Mouse (Mus musculus) stomach, postnatal 0 days (tissue): ENCODE results near the gene Oscp1. TPM values are rescaled to one million over a fixed set of nuclear protein-coding genes. Genes with fewer than 3 reads are reported as not detected.

ENCODE experiments used
- ATAC-seq: fragments of 200-750 bp; cut with Nextera tagmentation; 2 replicates; pipeline ENCODE4 v1.8.0; 2017; ENCODE audit not compliant: low FRiP score, low TSS enrichment
- DNase-seq: peaks from one replicate; pipeline ENCODE4 v3.0.0-alpha.2; 2016; ENCODE audit warnings: low spot score
- H3K27ac ChIP-seq: fragments of 300-500 bp; sonication (generic); replicated peaks from 2 replicates; pipeline ENCODE4 v1.5.1; 2014; ENCODE audit warnings: mild to moderate bottlenecking, control low read depth
- H3K27me3 ChIP-seq: fragments of 300-500 bp; sonication (generic); 2 replicates; pipeline ENCODE4 v1.6.1; 2014; ENCODE audit warnings: low read length; ENCODE audit not compliant: control insufficient read depth, insufficient read depth
- H3K36me3 ChIP-seq: fragments of 300-500 bp; sonication (generic); 2 replicates; pipeline ENCODE4 v1.6.1; 2014; ENCODE audit warnings: low read length, mixed read lengths; ENCODE audit not compliant: control insufficient read depth, insufficient read depth
- H3K4me1 ChIP-seq: fragments of 300-500 bp; sonication (generic); replicated peaks from 2 replicates; pipeline ENCODE4 v1.6.1; 2014; ENCODE audit warnings: antibody characterized with exemption; ENCODE audit not compliant: control insufficient read depth, insufficient read depth
- H3K4me2 ChIP-seq: fragments of 300-500 bp; sonication (generic); replicated peaks from 2 replicates; pipeline ENCODE4 v1.6.1; 2014; ENCODE audit warnings: low read depth, mild to moderate bottlenecking, control low read depth, moderate library complexity
- H3K4me3 ChIP-seq: fragments of 300-500 bp; sonication (generic); 2 replicates; pipeline ENCODE4 v1.5.1; 2014; ENCODE audit warnings: low read depth, low read length, control low read depth
- H3K9ac ChIP-seq: fragments of 300-500 bp; sonication (generic); 2 replicates; pipeline ENCODE4 v1.6.1; 2014; ENCODE audit warnings: mild to moderate bottlenecking, low read length, control low read depth, mixed read lengths
- H3K9me3 ChIP-seq: fragments of 300-500 bp; sonication (generic); 2 replicates; pipeline ENCODE4 v1.6.1; 2016; ENCODE audit warnings: low read length; ENCODE audit not compliant: control insufficient read depth
- CTCF ChIP-seq: IDR thresholded peaks from 2 replicates; pipeline ENCODE4 v1.5.1; 2016; ENCODE audit warnings: antibody characterized with exemption, low read depth, mild to moderate bottlenecking, moderate library complexity
- EP300 ChIP-seq: optimal IDR thresholded peaks from 2 replicates; pipeline ENCODE3; 2016; ENCODE audit warnings: antibody characterized with exemption
- WGBS: fragments of 180-500 bp; shearing (Covaris S2); extraction: QIAGEN DNeasy Blood & Tissue Kit; methylation state at CpG from one replicate; pipeline ENCODE4 v1.1.7; 2014; 5-methylcytosine and 5-hydroxymethylcytosine counted together
- polyA plus RNA-seq: library from polyadenylated mRNA; unstranded; fragments of >200 nt; fragmentation: Nextera tagmentation; extraction: Ambion mirVana; gene quantifications from 2 replicates; pipeline ENCODE4 v1.2.1, GENCODE M21; 2015

The Oscp1 gene
- polyA plus RNA-seq, 1 experiment from 2014 or later = 3.6 TPM

- TF ChIP-seq EP300 (no peak), CTCF (no peak)
- DNase-seq (peak; percentile 23), ATAC-seq (peak; percentile 19; the same call in 1 of the 2 replicates)
- H3K9me3 ChIP-seq = no peaks in the 10 kb centered on the region
- peaks cover 14% of the 10 kb centered on the region; the same call in 1 of the 2 replicates for H3K36me3 ChIP-seq
- 10% methylated on average over 19 of the region's 19 CpGs for whole genome bisulfite sequencing
- peak overlapping the region; percentile 86 for H3K4me2 ChIP-seq
- no peaks in the 10 kb centered on the region for H3K27me3 ChIP-seq
- peaks cover 5% of the 10 kb centered on the region; the same call in 1 of the 2 replicates for H3K4me1 ChIP-seq
- peak overlapping the region; percentile 55 for H3K9ac ChIP-seq
- H3K4me3 ChIP-seq = peak overlapping the region; percentile 61
- peak overlapping the region; percentile 35; the same call in 1 of the 2 replicates for H3K27ac ChIP-seq
Observed at GRCm38 (mm10) chr4:126057207-126058133, 895 bp upstream of the Oscp1 start.

GRCm38 (mm10) chr4:126058997-126059362, 615 bp downstream of the Oscp1 start:
- no peaks in the 10 kb centered on the region for H3K9me3 ChIP-seq
- 35% methylated on average over 9 of the region's 9 CpGs for WGBS
- no peak overlapping the region for H3K27ac ChIP-seq
- ATAC-seq (no peak), DNase-seq (no peak)
- H3K9ac ChIP-seq = peak overlapping the region; percentile 62
- peaks cover 10% of the 10 kb centered on the region; the same call in 1 of the 2 replicates for H3K36me3 ChIP-seq
- no peaks in the 10 kb centered on the region for H3K27me3 ChIP-seq
- TF ChIP-seq EP300 = no peak
- TF ChIP-seq CTCF = no peak
- H3K4me2 ChIP-seq = peak overlapping the region; percentile 86
- H3K4me3 ChIP-seq = peak overlapping the region; percentile 61
- peaks cover 5% of the 10 kb centered on the region; the same call in 1 of the 2 replicates for H3K4me1 ChIP-seq

GRCm38 (mm10) chr4:126062856-126063255, 4.5 kb downstream of the Oscp1 start:
- no peak overlapping the region for H3K9ac ChIP-seq
- no peak overlapping the region for H3K4me3 ChIP-seq
- 50% methylated on average over 1 of the region's 1 CpGs for WGBS
- H3K9me3 ChIP-seq = no peaks in the 10 kb centered on the region
- H3K36me3 ChIP-seq = no peaks in the 10 kb centered on the region
- ATAC-seq = no peak
- DNase-seq = no peak
- 0 out of 2 replicates have a peak, but pooled peaks cover under 1% of the 10 kb centered on the region for H3K4me1 ChIP-seq
- H3K27ac ChIP-seq = no peak overlapping the region
- TF ChIP-seq EP300 (no peak), CTCF (no peak)
- no peaks in the 10 kb centered on the region for H3K27me3 ChIP-seq
- H3K4me2 ChIP-seq = no peak overlapping the region

- Histone ChIP-seq H3K27me3 (no peaks in the 10 kb centered on the region), H3K4me1 (no peaks in the 10 kb centered on the region), H3K4me3 (no peak overlapping the region), H3K36me3 (no peaks in the 10 kb centered on the region), H3K9me3 (no peaks in the 10 kb centered on the region), H3K9ac (no peak overlapping the region), H3K4me2 (no peak overlapping the region), H3K27ac (no peak overlapping the region)
- ATAC-seq = no peak
- 84% methylated on average over 7 of the region's 7 CpGs for WGBS
- TF ChIP-seq CTCF = no peak
- no peak for TF ChIP-seq EP300
- no peak for DNase-seq
Observed at GRCm38 (mm10) chr4:126065241-126065640, 6.9 kb downstream of the Oscp1 start.

GRCm38 (mm10) chr4:126067401-126068077, 9.2 kb downstream of the Oscp1 start:
- DNase-seq = no peak
- H3K4me3 ChIP-seq = no peak overlapping the region
- H3K4me1 ChIP-seq = no peaks in the 10 kb centered on the region
- WGBS = 59% methylated on average over 15 of the region's 15 CpGs
- H3K27me3 ChIP-seq = no peaks in the 10 kb centered on the region
- H3K36me3 ChIP-seq = no peaks in the 10 kb centered on the region
- no peak overlapping the region for H3K27ac ChIP-seq
- TF ChIP-seq EP300 (no peak), CTCF (no peak)
- no peak overlapping the region for H3K4me2 ChIP-seq
- no peak overlapping the region for H3K9ac ChIP-seq
- ATAC-seq = no peak
- no peaks in the 10 kb centered on the region for H3K9me3 ChIP-seq
